Mouse (Mus musculus) retina, adult 2 months (tissue): ENCODE measurements around the gene Marf1.
"Not testable (repeated sequence)": the region's sequence is repeated elsewhere in the genome, so short reads cannot be mapped to it uniquely, and the experiment has no call there.

ENCODE experiments used
- DNase-seq: peaks from one replicate; pipeline ENCODE4 v3.0.0-alpha.2; 2012; ENCODE audit warnings: low read depth, low spot score

Marf1 gene

GRCm38 (mm10) chr16:14068701-14069100 is 94.5 kb downstream of the Marf1 start:
- DNase-seq: not testable (repeated sequence)

GRCm38 (mm10) chr16:14066571-14066970 is 96.6 kb downstream of the Marf1 start:
- not testable (repeated sequence) for DNase-seq

- DNase-seq: no peak
Observed at GRCm38 (mm10) chr16:14059869-14060268, 103.3 kb downstream of the Marf1 start.
